Mouse (Mus musculus) neural tube, embryonic 11.5 days (tissue): ENCODE data around the gene Ifrd2. TPM values are rescaled to one million over a fixed set of nuclear protein-coding genes. Genes with fewer than 3 reads are reported as not detected.

ENCODE experiments used
- ATAC-seq: fragments of 200-750 bp; cut with Nextera tagmentation; 2 replicates; pipeline ENCODE4 v1.8.0; 2017; ENCODE audit warnings: moderate number of reproducible peaks, mild to moderate bottlenecking, moderate TSS enrichment, moderate library complexity; ENCODE audit not compliant: insufficient read depth, low FRiP score, low TSS enrichment
- DNase-seq: peaks from one replicate; pipeline ENCODE4 v3.0.0-alpha.2; 2015; ENCODE audit warnings: low spot score
- H3K27ac ChIP-seq: fragments of 300-500 bp; sonication (generic); 2 replicates; pipeline ENCODE4 v1.5.1; 2014; ENCODE audit warnings: low read depth, mild to moderate bottlenecking, low read length
- H3K27me3 ChIP-seq: fragments of 300-500 bp; sonication (generic); 2 replicates; pipeline ENCODE4 v1.6.1; 2014; ENCODE audit warnings: mild to moderate bottlenecking, low read length, mixed read lengths; ENCODE audit not compliant: control insufficient read depth, insufficient read depth
- H3K36me3 ChIP-seq: fragments of 300-500 bp; sonication (generic); 2 replicates; pipeline ENCODE4 v1.6.1; 2014; ENCODE audit warnings: mild to moderate bottlenecking, low read length, moderate library complexity, mixed read lengths; ENCODE audit not compliant: control insufficient read depth, insufficient read depth
- H3K4me1 ChIP-seq: fragments of 300-500 bp; sonication (generic); 2 replicates; pipeline ENCODE4 v1.6.1; 2014; ENCODE audit warnings: low read length, mixed read lengths; ENCODE audit not compliant: control insufficient read depth, insufficient read depth
- H3K4me2 ChIP-seq: fragments of 300-500 bp; sonication (generic); 2 replicates; pipeline ENCODE4 v1.6.1; 2014; ENCODE audit warnings: low read depth, mild to moderate bottlenecking, moderate library complexity
- H3K4me3 ChIP-seq: fragments of 300-500 bp; sonication (generic); 2 replicates; pipeline ENCODE4 v1.5.1; 2014; ENCODE audit warnings: low read depth, low read length
- H3K9ac ChIP-seq: fragments of 300-500 bp; sonication (generic); 2 replicates; pipeline ENCODE4 v1.6.1; 2014; ENCODE audit warnings: mild to moderate bottlenecking, low read length
- H3K9me3 ChIP-seq: fragments of 300-500 bp; sonication (generic); 2 replicates; pipeline ENCODE4 v1.6.1; 2016; ENCODE audit warnings: low read length; ENCODE audit not compliant: control insufficient read depth
- WGBS: fragments of 180-500 bp; shearing (Covaris S2); extraction: QIAGEN DNeasy Blood & Tissue Kit; methylation state at CpG from one replicate; pipeline ENCODE4 v1.1.7; 2014; 5-methylcytosine and 5-hydroxymethylcytosine counted together
- polyA plus RNA-seq: library from polyadenylated mRNA; unstranded; fragments of >200 nt; fragmentation: Nextera tagmentation; extraction: Ambion mirVana; gene quantifications from 2 replicates; pipeline ENCODE4 v1.2.1, GENCODE M21; 2014

Gene Ifrd2
- polyA plus RNA-seq, 1 experiment from 2014 or later: 39.0 TPM

DNA sequence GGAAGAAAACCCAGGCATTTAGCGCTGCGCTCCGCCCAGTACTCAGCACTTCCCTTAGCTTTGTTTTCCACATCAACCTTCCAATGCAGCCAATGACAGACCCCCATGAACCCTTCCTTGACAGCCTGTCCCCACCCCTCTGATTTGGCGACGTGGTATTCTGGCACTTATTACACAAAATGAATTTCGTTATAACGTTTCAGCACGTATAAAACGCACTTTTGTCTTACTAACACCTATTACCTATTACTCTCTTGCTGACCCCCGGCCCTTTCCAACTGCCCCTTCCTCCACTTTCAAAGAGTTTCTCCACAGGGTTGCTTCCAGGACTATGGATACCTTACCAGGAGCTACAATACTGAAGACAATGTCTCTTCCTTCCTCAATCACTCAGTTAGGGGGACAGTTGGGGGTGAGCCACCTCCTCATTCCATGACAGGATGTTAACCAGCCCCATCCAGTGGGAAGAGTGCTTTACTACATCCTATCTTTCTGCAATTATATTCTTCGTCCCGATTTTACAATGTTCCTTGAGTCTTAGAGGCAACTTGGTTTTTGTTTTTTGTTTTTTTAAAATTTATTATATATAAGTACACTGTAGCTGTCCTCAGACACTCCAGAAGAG is 25.6 kb downstream of the Ifrd2 start:
- Histone ChIP-seq H3K4me3 (no peak overlapping the region), H3K4me2 (peak overlapping the region; percentile 69), H3K36me3 (peaks cover 23% of the 10 kb centered on the region), H3K4me1 (peaks cover 34% of the 10 kb centered on the region), H3K9ac (peak overlapping the region; percentile 14; the same call in 1 of the 2 replicates), H3K27me3 (no peaks in the 10 kb centered on the region), H3K27ac (peak overlapping the region; percentile 98), H3K9me3 (no peaks in the 10 kb centered on the region)
- peak; percentile 15; the same call in 1 of the 2 replicates for ATAC-seq
- DNase-seq: no peak
- WGBS: 12% methylated on average over 12 of the region's 12 CpGs

DNA sequence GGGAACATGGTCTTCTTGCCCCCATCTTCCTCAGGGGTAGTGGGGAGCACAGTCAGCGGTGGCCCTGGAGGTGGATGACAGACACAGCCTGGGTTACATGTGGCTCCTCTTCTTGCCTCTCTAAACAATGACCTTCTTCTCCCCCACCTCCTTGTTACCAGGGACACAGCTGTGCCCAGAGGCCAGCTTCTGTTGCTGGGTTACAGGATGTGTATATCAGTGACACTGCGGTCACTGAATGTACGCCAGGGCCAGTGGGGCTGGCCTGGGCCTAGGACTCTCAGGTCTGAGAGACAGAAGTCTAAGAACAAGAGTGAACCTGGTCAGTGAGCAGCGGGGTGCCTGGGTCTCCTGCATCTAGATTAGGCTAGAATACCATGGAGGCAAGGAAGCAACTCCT is 27.6 kb downstream of the Ifrd2 start:
- Histone ChIP-seq H3K9me3 (no peaks in the 10 kb centered on the region), H3K4me3 (no peak overlapping the region), H3K36me3 (peaks cover 32% of the 10 kb centered on the region), H3K9ac (peak overlapping the region; percentile 26; the same call in 1 of the 2 replicates), H3K27ac (peak overlapping the region; percentile 56; the same call in 1 of the 2 replicates), H3K4me1 (peaks cover 28% of the 10 kb centered on the region), H3K4me2 (no peak overlapping the region), H3K27me3 (no peaks in the 10 kb centered on the region)
- ATAC-seq (no peak), DNase-seq (peak; percentile 58)
- 64% methylated on average over 4 of the region's 4 CpGs for WGBS

DNA sequence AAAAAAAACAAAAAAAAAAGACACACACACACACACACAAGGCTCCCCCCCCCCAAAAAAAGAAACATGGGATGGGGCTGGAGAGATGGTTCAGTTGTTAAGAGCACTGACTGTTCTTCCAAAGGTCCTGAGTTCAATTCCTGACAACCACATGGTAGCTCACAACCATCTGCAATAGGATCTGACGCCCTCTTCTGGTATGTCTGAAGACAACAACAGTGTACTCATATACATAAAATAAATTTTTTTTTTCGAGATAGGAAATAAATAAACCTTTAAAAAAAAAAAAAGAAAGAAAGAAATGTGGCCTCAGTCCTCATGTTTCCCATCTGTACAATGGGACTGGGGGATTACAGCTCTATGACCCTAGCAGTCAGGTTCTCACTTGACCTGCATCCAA is 30.0 kb downstream of the Ifrd2 start:
- peaks cover 37% of the 10 kb centered on the region for H3K36me3 ChIP-seq
- H3K4me3 ChIP-seq: no peak overlapping the region
- no peak for ATAC-seq
- 81% methylated on average over 2 of the region's 2 CpGs for WGBS
- no peak overlapping the region for H3K27ac ChIP-seq
- no peak overlapping the region for H3K4me2 ChIP-seq
- DNase-seq: no peak
- peaks cover 14% of the 10 kb centered on the region; the same call in 1 of the 2 replicates for H3K4me1 ChIP-seq
- no peaks in the 10 kb centered on the region for H3K27me3 ChIP-seq
- H3K9me3 ChIP-seq: no peaks in the 10 kb centered on the region
- no peak overlapping the region for H3K9ac ChIP-seq

DNA sequence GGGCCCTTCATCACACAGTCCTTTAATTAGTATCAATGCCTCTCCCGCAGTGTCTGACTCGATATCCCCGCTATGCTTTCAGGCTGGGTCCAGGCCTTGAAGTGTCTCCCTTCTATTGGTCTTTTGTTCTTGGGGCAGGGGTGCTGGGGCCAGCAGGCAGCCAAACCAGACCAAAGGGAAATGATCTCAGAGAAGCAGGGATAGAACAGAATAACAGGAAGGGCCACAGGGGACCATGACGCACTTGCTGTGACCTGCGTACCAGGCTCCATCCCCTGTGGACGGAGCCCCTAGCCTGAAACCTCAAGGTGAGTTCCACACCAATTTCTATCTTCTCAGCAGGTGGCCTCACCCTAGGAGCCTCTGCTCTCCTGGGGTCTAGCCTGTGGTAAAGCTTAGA is 30.7 kb downstream of the Ifrd2 start:
- no peak overlapping the region for H3K4me3 ChIP-seq
- peaks cover 37% of the 10 kb centered on the region for H3K36me3 ChIP-seq
- no peak for ATAC-seq
- no peak overlapping the region for H3K4me2 ChIP-seq
- no peak overlapping the region for H3K27ac ChIP-seq
- DNase-seq: no peak
- 93% methylated on average over 6 of the region's 6 CpGs for WGBS
- peaks cover 11% of the 10 kb centered on the region; the same call in 1 of the 2 replicates for H3K4me1 ChIP-seq
- no peaks in the 10 kb centered on the region for H3K27me3 ChIP-seq
- H3K9ac ChIP-seq: no peak overlapping the region
- no peaks in the 10 kb centered on the region for H3K9me3 ChIP-seq

DNA sequence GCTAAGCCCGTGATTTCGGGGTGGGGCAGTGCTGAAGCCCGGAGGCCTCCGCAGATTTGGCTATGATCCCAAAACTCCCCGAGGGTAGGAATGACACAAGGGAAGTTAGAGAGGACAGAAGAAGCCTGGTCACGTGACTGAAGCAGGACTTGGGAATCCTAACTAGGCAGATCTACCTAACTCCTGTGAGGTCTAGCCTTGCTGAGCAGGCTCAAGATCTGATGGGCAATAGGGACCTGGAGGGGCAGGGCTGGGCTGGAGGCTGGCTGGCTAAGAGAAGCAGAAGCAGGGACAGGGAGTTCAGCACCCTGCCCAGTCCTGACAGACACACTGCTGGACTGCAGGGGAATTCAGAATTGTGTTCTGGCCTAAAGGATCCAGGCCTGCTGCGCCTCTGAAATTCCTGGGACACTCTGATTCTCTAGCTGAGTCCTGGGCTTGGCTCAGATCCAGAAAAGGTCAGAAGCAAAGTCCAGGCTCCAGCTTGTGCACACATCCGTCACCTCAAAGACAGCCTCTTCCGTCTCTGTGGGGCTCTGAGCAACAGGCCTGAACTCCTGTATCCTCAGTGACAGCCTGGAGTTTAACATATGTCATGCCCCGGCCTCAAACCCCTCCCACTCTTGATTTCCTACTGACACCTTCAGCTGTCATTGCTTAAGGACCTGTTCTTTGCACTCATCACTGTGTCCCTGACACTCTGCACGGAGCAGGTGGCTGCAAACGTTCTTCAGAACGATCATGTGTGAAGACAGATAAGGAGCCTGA is 31.5 kb downstream of the Ifrd2 start:
- peaks cover 11% of the 10 kb centered on the region; the same call in 1 of the 2 replicates for H3K4me1 ChIP-seq
- no peaks in the 10 kb centered on the region for H3K9me3 ChIP-seq
- peaks cover 37% of the 10 kb centered on the region for H3K36me3 ChIP-seq
- no peak overlapping the region for H3K4me3 ChIP-seq
- peak overlapping the region; percentile 30; the same call in 1 of the 2 replicates for H3K27ac ChIP-seq
- WGBS: 80% methylated on average over 13 of the region's 13 CpGs
- no peaks in the 10 kb centered on the region for H3K27me3 ChIP-seq
- no peak overlapping the region for H3K9ac ChIP-seq
- no peak overlapping the region for H3K4me2 ChIP-seq
- no peak for DNase-seq
- no peak for ATAC-seq

DNA sequence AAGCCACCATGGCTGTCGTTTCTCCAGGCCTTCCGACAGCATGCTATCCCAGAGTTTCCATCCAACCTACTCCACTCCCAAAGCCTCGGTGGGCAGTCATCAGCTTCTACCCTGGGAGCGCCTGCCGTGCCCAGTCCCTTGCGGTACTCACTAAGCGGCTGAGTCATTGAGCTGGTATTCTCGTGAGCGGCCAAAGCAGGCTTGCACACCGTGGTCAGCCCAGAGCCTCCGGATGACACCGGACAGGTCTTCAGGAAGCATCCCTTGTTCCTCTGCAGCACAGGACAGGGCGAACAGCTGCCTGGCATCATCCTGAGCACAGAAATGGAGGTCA is 32.1 kb downstream of the Ifrd2 start:
- Histone ChIP-seq H3K36me3 (peaks cover 37% of the 10 kb centered on the region), H3K27ac (no peak overlapping the region), H3K4me1 (peaks cover 11% of the 10 kb centered on the region; the same call in 1 of the 2 replicates), H3K9me3 (no peaks in the 10 kb centered on the region), H3K27me3 (no peaks in the 10 kb centered on the region), H3K9ac (no peak overlapping the region), H3K4me2 (no peak overlapping the region), H3K4me3 (no peak overlapping the region)
- DNase-seq (no peak), ATAC-seq (no peak)
- 87% methylated on average over 13 of the region's 13 CpGs for WGBS

DNA sequence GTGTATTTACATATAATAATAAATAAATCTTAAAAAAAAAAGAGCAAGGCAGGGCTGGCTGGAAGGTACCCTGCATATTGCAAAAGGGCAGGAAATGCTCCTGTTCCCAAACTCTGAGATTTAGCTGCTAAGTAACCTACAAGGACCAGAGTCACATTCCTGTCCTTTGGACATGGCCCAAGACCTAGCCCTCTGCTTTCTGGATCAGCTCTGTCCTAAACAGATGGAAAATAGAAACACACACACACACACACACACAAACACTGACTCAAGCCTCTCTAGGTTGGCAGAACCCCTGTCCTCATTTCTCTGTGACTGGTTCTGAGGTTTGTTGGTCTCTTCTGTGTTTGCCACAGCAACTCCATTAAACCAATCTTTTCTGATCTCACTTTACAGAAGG is 33.5 kb downstream of the Ifrd2 start:
- Histone ChIP-seq H3K36me3 (peaks cover 24% of the 10 kb centered on the region), H3K27ac (no peak overlapping the region), H3K9me3 (no peaks in the 10 kb centered on the region)

DNA sequence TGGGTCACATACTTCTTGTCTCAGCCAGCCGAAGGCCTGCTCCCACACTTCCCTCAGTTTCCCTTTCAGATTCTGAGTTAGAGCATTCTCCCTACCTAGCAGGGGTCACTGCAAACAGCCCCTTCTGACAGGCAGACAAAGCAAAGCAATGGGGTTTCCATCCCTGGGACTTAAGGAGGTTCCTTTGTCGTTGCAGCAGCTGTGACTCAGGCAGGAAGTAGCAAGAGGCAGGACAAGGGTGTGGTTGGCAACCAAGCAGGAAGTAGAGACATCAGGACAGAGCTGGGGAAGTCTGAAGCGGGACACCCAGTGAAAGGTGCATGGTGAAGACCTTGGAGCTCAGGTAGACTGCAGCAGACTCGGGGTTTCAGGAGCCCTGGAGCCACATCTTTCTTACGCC is 37.1 kb downstream of the Ifrd2 start:
- DNase-seq: no peak
- Histone ChIP-seq H3K4me3 (no peak overlapping the region), H3K9me3 (no peaks in the 10 kb centered on the region), H3K9ac (no peak overlapping the region), H3K4me2 (no peak overlapping the region), H3K4me1 (peaks cover 36% of the 10 kb centered on the region), H3K27ac (no peak overlapping the region), H3K27me3 (no peaks in the 10 kb centered on the region), H3K36me3 (peaks cover 7% of the 10 kb centered on the region)
- no peak for ATAC-seq
- 74% methylated on average over 5 of the region's 5 CpGs for WGBS

More for the DNA sequence above, 33.5 kb downstream of the Ifrd2 start:
- no peaks in the 10 kb centered on the region for H3K27me3 ChIP-seq
- H3K9ac ChIP-seq: no peak overlapping the region
- no peak overlapping the region for H3K4me3 ChIP-seq
- H3K4me2 ChIP-seq: no peak overlapping the region
- ATAC-seq: no peak
- peaks cover under 1% of the 10 kb centered on the region for H3K4me1 ChIP-seq
- DNase-seq: no peak

DNA sequence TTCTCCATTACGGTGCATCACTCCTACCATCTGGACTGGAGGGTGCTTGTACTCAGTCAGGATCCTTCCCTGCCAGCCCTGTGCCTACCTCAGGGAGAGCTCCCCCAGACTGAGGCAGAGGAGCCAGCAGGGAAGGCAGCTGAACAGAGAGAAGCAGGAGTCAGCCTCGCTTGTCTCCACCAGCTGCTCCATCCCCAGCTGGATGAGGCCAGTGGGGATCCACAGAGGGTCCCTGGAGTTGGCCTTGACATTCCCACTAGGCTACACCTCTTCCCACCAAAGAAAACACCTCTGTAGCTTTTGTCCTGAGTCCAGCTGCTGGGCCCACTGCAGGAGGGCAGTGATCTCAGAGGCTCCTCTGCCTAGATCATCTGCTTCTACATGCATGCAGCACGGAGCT is 37.5 kb downstream of the Ifrd2 start:
- Histone ChIP-seq H3K27me3 (no peaks in the 10 kb centered on the region), H3K9me3 (no peaks in the 10 kb centered on the region), H3K27ac (no peak overlapping the region), H3K36me3 (peaks cover 4% of the 10 kb centered on the region), H3K4me3 (no peak overlapping the region), H3K9ac (no peak overlapping the region), H3K4me2 (no peak overlapping the region), H3K4me1 (peaks cover 40% of the 10 kb centered on the region)
- ATAC-seq: no peak
- no peak for DNase-seq
- WGBS: 84% methylated on average over 3 of the region's 3 CpGs
